Mouse (Mus musculus) lung, embryonic 16.5 days (tissue): ENCODE measurements around the gene Ugt1a10. TPM values are rescaled to one million over a fixed set of nuclear protein-coding genes. Genes with fewer than 3 reads are reported as not detected.

Experiments used
- ATAC-seq: fragments of 200-750 bp; cut with Nextera tagmentation; 2 replicates; pipeline ENCODE4 v1.8.0; 2017; ENCODE audit warnings: low read depth, mild to moderate bottlenecking, moderate library complexity
- H3K27ac ChIP-seq: fragments of 300-500 bp; sonication (generic); 2 replicates; pipeline ENCODE4 v1.5.1; 2014; ENCODE audit warnings: mild to moderate bottlenecking, control low read depth, low read length
- H3K27me3 ChIP-seq: fragments of 300-500 bp; sonication (generic); 2 replicates; pipeline ENCODE4 v1.6.1; 2014; ENCODE audit warnings: low read depth, low read length, mixed read lengths; ENCODE audit not compliant: control insufficient read depth, insufficient read depth
- H3K36me3 ChIP-seq: fragments of 300-500 bp; sonication (generic); 2 replicates; pipeline ENCODE4 v1.6.1; 2014; ENCODE audit warnings: low read length; ENCODE audit not compliant: control insufficient read depth, insufficient read depth
- H3K4me1 ChIP-seq: fragments of 300-500 bp; sonication (generic); replicated peaks from 2 replicates; pipeline ENCODE4 v1.6.1; 2014; ENCODE audit warnings: low read length, mixed read lengths; ENCODE audit not compliant: control insufficient read depth, insufficient read depth
- H3K4me2 ChIP-seq: fragments of 300-500 bp; sonication (generic); 2 replicates; pipeline ENCODE4 v1.6.1; 2014; ENCODE audit warnings: low read depth, low read length, control low read depth
- H3K4me3 ChIP-seq: fragments of 300-500 bp; sonication (generic); 2 replicates; pipeline ENCODE4 v1.5.1; 2014; ENCODE audit warnings: mild to moderate bottlenecking, low read length, control low read depth
- H3K9ac ChIP-seq: fragments of 300-500 bp; sonication (generic); 2 replicates; pipeline ENCODE4 v1.6.1; 2014; ENCODE audit warnings: low read length, control low read depth
- H3K9me3 ChIP-seq: fragments of 300-500 bp; sonication (generic); 2 replicates; pipeline ENCODE4 v1.6.1; 2016; ENCODE audit warnings: low read length; ENCODE audit not compliant: control insufficient read depth
- WGBS: fragments of 180-500 bp; shearing (Covaris S2); extraction: QIAGEN DNeasy Blood & Tissue Kit; methylation state at CpG from one replicate; pipeline ENCODE4 v1.1.7; 2014; 5-methylcytosine and 5-hydroxymethylcytosine counted together
- polyA plus RNA-seq: library from polyadenylated mRNA; unstranded; fragments of >200 nt; fragmentation: Nextera tagmentation; extraction: Ambion mirVana; gene quantifications from 2 replicates; pipeline ENCODE4 v1.2.1, GENCODE M21; 2015

The Ugt1a10 gene
- polyA plus RNA-seq, result not detected in 2 replicates

- H3K27me3 ChIP-seq, result no peaks in the 10 kb centered on the region
- H3K4me3 ChIP-seq, result no peak within 1 kb of the TSS
- WGBS, result 51% methylated on average over 1 of the region's 1 CpGs
- ATAC-seq, result no peak
- no peaks in the 10 kb centered on the region for H3K4me1 ChIP-seq
- no peak within 1 kb of the TSS for H3K27ac ChIP-seq
- no peaks in the 10 kb centered on the region for H3K36me3 ChIP-seq
- H3K9ac ChIP-seq, result no peak within 1 kb of the TSS
- no peaks in the 10 kb centered on the region for H3K9me3 ChIP-seq
- H3K4me2 ChIP-seq, result no peak within 1 kb of the TSS
Observed at GRCm38 (mm10) chr1:88055088-88055487, at the start of gene Ugt1a10. Gene Ugt1a10, plus strand, starts transcription at chr1:88055388.

GRCm38 (mm10) chr1:88007692-88008210 is 47.4 kb upstream of the Ugt1a10 start:
- Histone ChIP-seq H3K4me2 (peak overlapping the region; percentile 61), H3K27me3 (no peaks in the 10 kb centered on the region), H3K4me1 (peaks cover 7% of the 10 kb centered on the region; the same call in 1 of the 2 replicates), H3K36me3 (peaks cover 13% of the 10 kb centered on the region), H3K9me3 (no peaks in the 10 kb centered on the region), H3K4me3 (peak overlapping the region; percentile 60), H3K9ac (peak overlapping the region; percentile 86), H3K27ac (peak overlapping the region; percentile 73)
- WGBS, result 1% methylated on average over 5 of the region's 5 CpGs
- ATAC-seq, result peak; percentile 60

- WGBS, result under 1% methylated on average over 45 of the region's 45 CpGs
- H3K27ac ChIP-seq, result peak within 1 kb of the TSS; percentile 73
Observed at GRCm38 (mm10) chr1:88008211-88008697, 46.9 kb upstream of the Ugt1a10 start, which contains the start of gene Usp40. Gene Usp40, minus strand, starts transcription at chr1:88008551.

GRCm38 (mm10) chr1:88008735-88009134 is 46.5 kb upstream of the Ugt1a10 start:
- Histone ChIP-seq H3K9me3 (no peaks in the 10 kb centered on the region), H3K36me3 (peaks cover 9% of the 10 kb centered on the region), H3K4me1 (peaks cover 7% of the 10 kb centered on the region; the same call in 1 of the 2 replicates), H3K4me3 (peak overlapping the region; percentile 60), H3K27me3 (no peaks in the 10 kb centered on the region), H3K9ac (peak overlapping the region; percentile 86), H3K27ac (no peak overlapping the region), H3K4me2 (peak overlapping the region; percentile 61)
- 36% methylated on average over 4 of the region's 4 CpGs for WGBS
- ATAC-seq, result no peak

More at GRCm38 (mm10) chr1:88008211-88008697, 46.9 kb upstream of the Ugt1a10 start, which contains the start of gene Usp40:
- ATAC-seq, result peak; percentile 96
- peaks cover 7% of the 10 kb centered on the region; the same call in 1 of the 2 replicates for H3K4me1 ChIP-seq
- no peaks in the 10 kb centered on the region for H3K9me3 ChIP-seq
- H3K4me3 ChIP-seq, result peak within 1 kb of the TSS; percentile 60
- H3K4me2 ChIP-seq, result peak within 1 kb of the TSS; percentile 61
- peaks cover 9% of the 10 kb centered on the region for H3K36me3 ChIP-seq
- H3K27me3 ChIP-seq, result no peaks in the 10 kb centered on the region
- H3K9ac ChIP-seq, result peak within 1 kb of the TSS; percentile 86

GRCm38 (mm10) chr1:88009521-88009920 is 45.7 kb upstream of the Ugt1a10 start:
- 56% methylated on average over 3 of the region's 3 CpGs for WGBS
- H3K4me1 ChIP-seq, result peaks cover 7% of the 10 kb centered on the region; the same call in 1 of the 2 replicates
- peaks cover 6% of the 10 kb centered on the region; the same call in 1 of the 2 replicates for H3K36me3 ChIP-seq
- H3K27ac ChIP-seq, result no peak overlapping the region
- H3K4me2 ChIP-seq, result no peak overlapping the region
- ATAC-seq, result no peak
- no peaks in the 10 kb centered on the region for H3K27me3 ChIP-seq
- H3K9me3 ChIP-seq, result no peaks in the 10 kb centered on the region
- H3K9ac ChIP-seq, result no peak overlapping the region
- H3K4me3 ChIP-seq, result no peak overlapping the region

- Histone ChIP-seq H3K27ac (no peak overlapping the region), H3K4me2 (no peak overlapping the region), H3K9me3 (no peaks in the 10 kb centered on the region), H3K4me3 (no peak overlapping the region), H3K27me3 (no peaks in the 10 kb centered on the region), H3K4me1 (peaks cover 3% of the 10 kb centered on the region; the same call in 1 of the 2 replicates), H3K9ac (no peak overlapping the region), H3K36me3 (no peaks in the 10 kb centered on the region)
- WGBS, result 58% methylated on average over 3 of the region's 3 CpGs
- no peak for ATAC-seq
Observed at GRCm38 (mm10) chr1:88013726-88014125, 41.5 kb upstream of the Ugt1a10 start.

GRCm38 (mm10) chr1:88014194-88014593 is 41.0 kb upstream of the Ugt1a10 start:
- 85% methylated on average over 4 of the region's 4 CpGs for WGBS
- no peaks in the 10 kb centered on the region for H3K9me3 ChIP-seq
- H3K4me1 ChIP-seq, result no peaks in the 10 kb centered on the region
- no peak for ATAC-seq
- no peak overlapping the region for H3K9ac ChIP-seq
- H3K27me3 ChIP-seq, result no peaks in the 10 kb centered on the region
- no peak overlapping the region for H3K4me2 ChIP-seq
- H3K27ac ChIP-seq, result no peak overlapping the region
- no peak overlapping the region for H3K4me3 ChIP-seq
- no peaks in the 10 kb centered on the region for H3K36me3 ChIP-seq

- H3K4me3 ChIP-seq, result no peak overlapping the region
- H3K4me1 ChIP-seq, result no peaks in the 10 kb centered on the region
- no peak overlapping the region for H3K9ac ChIP-seq
- no peaks in the 10 kb centered on the region for H3K27me3 ChIP-seq
- H3K36me3 ChIP-seq, result no peaks in the 10 kb centered on the region
- WGBS, result 94% methylated on average over 4 of the region's 4 CpGs
- no peaks in the 10 kb centered on the region for H3K9me3 ChIP-seq
- no peak overlapping the region for H3K4me2 ChIP-seq
- H3K27ac ChIP-seq, result no peak overlapping the region
- ATAC-seq, result no peak
Observed at GRCm38 (mm10) chr1:88014671-88015070, 40.5 kb upstream of the Ugt1a10 start.

- Histone ChIP-seq H3K4me1 (no peaks in the 10 kb centered on the region), H3K27me3 (no peaks in the 10 kb centered on the region), H3K4me2 (no peak overlapping the region), H3K9me3 (no peaks in the 10 kb centered on the region), H3K9ac (no peak overlapping the region), H3K27ac (no peak overlapping the region), H3K4me3 (no peak overlapping the region), H3K36me3 (no peaks in the 10 kb centered on the region)
- no peak for ATAC-seq
- 87% methylated on average over 6 of the region's 6 CpGs for WGBS
Observed at GRCm38 (mm10) chr1:88015371-88015770, 39.8 kb upstream of the Ugt1a10 start.
